In the genomic region with DNA sequence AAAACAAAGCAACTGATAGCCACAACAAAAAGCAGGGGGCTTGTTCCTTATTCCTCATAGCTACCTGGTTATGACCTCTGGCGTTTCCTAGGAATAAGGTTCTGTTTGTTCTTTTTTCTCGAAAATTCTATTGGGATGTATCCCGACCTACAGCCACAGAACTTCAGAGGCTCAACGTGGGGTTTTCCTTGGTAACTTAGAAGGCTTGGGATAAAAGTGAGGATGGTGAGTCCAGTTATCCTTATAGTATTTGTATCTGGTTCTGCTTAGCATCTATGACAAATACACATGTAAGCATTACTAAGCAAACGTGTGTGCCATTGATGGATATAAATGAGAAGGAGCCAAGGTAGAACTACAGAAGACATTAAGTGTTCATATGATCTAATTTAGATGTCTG, we compare ENCODE assay signal across 37 mouse cellular contexts. TPM values are rescaled to one million over a fixed set of nuclear protein-coding genes. Genes with fewer than 3 reads are reported as not detected.
"Had no signal": no experiment of that assay in that cellular context is flagged by ENCODE, and none has a peak within 500 bp of the region (broad histone marks: within the 10 kb centered on the region; RNA-seq: fewer than 3 reads in every experiment).

A gene (minus strand): TSS at position 101 of the 400 bp plus-strand sequence.

- ATAC-seq: hindbrain, embryonic 16.5 days; hindbrain, postnatal 0 days; inflammation-experienced regulatory T-cells, adult 6 months; intestine, embryonic 16.5 days; intestine, postnatal 0 days had no signal

- H3K27me3 ChIP-seq: heart, embryonic 12.5 days; heart, embryonic 13.5 days; heart, embryonic 15.5 days; hindbrain, embryonic 12.5 days; hindbrain, embryonic 15.5 days; intestine, embryonic 15.5 days had no signal

- H3K36me3 ChIP-seq: heart, embryonic 10.5 days; heart, embryonic 12.5 days; heart, embryonic 13.5 days; heart, embryonic 15.5 days; hindbrain, embryonic 10.5 days; hindbrain, embryonic 12.5 days; hindbrain, embryonic 15.5 days; intestine, embryonic 15.5 days; kidney, embryonic 15.5 days had no signal

- H3K4me2 ChIP-seq: heart, embryonic 11.5 days; heart, embryonic 12.5 days; heart, embryonic 13.5 days; heart, embryonic 15.5 days; hindbrain, embryonic 12.5 days; hindbrain, embryonic 15.5 days; intestine, embryonic 15.5 days; kidney, embryonic 15.5 days had no signal

- H3K4me3 ChIP-seq: heart, embryonic 10.5 days; heart, embryonic 12.5 days; heart, embryonic 13.5 days; heart, embryonic 15.5 days; hindbrain, embryonic 10.5 days; hindbrain, embryonic 12.5 days; hindbrain, embryonic 15.5 days; intestine, embryonic 15.5 days; kidney, embryonic 15.5 days; layer of hippocampus, adult 2 months had no signal

- DNase-seq: heart, postnatal 10 days; heart, postnatal 14 days; heart, postnatal 36 days; heart, postnatal 4 days; kidney, adult 11 months; kidney, adult 18-20 months; kidney, adult 2 months; kidney, adult 8-10 months; kidney, adult 9 months; kidney, postnatal 10 days; kidney, postnatal 14 days; kidney, postnatal 25 days; kidney, postnatal 36 days; kidney, postnatal 4 days; layer of hippocampus, adult 9-11 months; layer of hippocampus, postnatal 36 days had no signal

- H3K9ac ChIP-seq: heart, embryonic 12.5 days; heart, embryonic 13.5 days; heart, embryonic 15.5 days; hindbrain, embryonic 12.5 days; hindbrain, embryonic 15.5 days; intestine, embryonic 15.5 days; kidney, embryonic 15.5 days had no signal

- H3K27ac ChIP-seq: heart, embryonic 10.5 days; heart, embryonic 13.5 days; heart, embryonic 15.5 days; hindbrain, embryonic 10.5 days; hindbrain, embryonic 12.5 days; hindbrain, embryonic 15.5 days; hindbrain, postnatal 0 days; intestine, embryonic 15.5 days; kidney, embryonic 15.5 days; kidney, postnatal 0 days; layer of hippocampus, adult 2 months had no signal

- H3K9me3 ChIP-seq: heart, embryonic 10.5 days; heart, embryonic 12.5 days; heart, embryonic 13.5 days; heart, embryonic 15.5 days; hindbrain, embryonic 10.5 days; hindbrain, embryonic 12.5 days; hindbrain, embryonic 15.5 days; intestine, embryonic 15.5 days; kidney, embryonic 15.5 days had no signal

RNA-seq across cellular contexts. Expression of the gene that starts here (rescaled TPM):
- polyA plus RNA-seq: heart, embryonic 10.5 days; heart, embryonic 11.5 days; heart, embryonic 12.5 days; heart, embryonic 13.5 days; heart, embryonic 14.5 days; heart, embryonic 15.5 days; heart, embryonic 16.5 days; heart, postnatal 0 days; hindbrain, embryonic 12.5 days; hindbrain, embryonic 15.5 days; inflammation-experienced regulatory T-cells, adult 6 months; intestine, embryonic 14.5 days had no signal
